Mouse (Mus musculus) forebrain, embryonic 14.5 days (tissue): ENCODE results near the gene Gm5294. TPM values are rescaled to one million over a fixed set of nuclear protein-coding genes. Genes with fewer than 3 reads are reported as not detected.

ENCODE experiments used
- ATAC-seq: fragments of 200-750 bp; cut with Nextera tagmentation; 2 replicates; pipeline ENCODE4 v1.8.0; 2017; ENCODE audit warnings: mild to moderate bottlenecking, moderate library complexity
- DNase-seq: peaks from one replicate; pipeline ENCODE4 v3.0.0-alpha.2; 2015; ENCODE audit warnings: low spot score
- H3K27ac ChIP-seq: fragments of 300-500 bp; sonication (generic); 2 replicates; pipeline ENCODE4 v1.5.1; 2014; ENCODE audit warnings: low read depth, mild to moderate bottlenecking, control low read depth, low read length, moderate library complexity
- H3K27me3 ChIP-seq: fragments of 300-500 bp; sonication (generic); replicated peaks from 2 replicates; pipeline ENCODE4 v1.6.1; 2014; ENCODE audit warnings: low read length, control low read depth, mixed read lengths; ENCODE audit not compliant: control insufficient read depth, insufficient read depth
- H3K36me3 ChIP-seq: fragments of 300-500 bp; sonication (generic); 2 replicates; pipeline ENCODE4 v1.6.1; 2014; ENCODE audit warnings: low read length, control low read depth; ENCODE audit not compliant: control insufficient read depth, insufficient read depth
- H3K4me1 ChIP-seq: fragments of 300-500 bp; sonication (generic); 2 replicates; pipeline ENCODE4 v1.6.1; 2014; ENCODE audit warnings: antibody characterized with exemption, low read length, control low read depth; ENCODE audit not compliant: control insufficient read depth, insufficient read depth
- H3K4me2 ChIP-seq: fragments of 300-500 bp; sonication (generic); 2 replicates; pipeline ENCODE4 v1.6.1; 2014; ENCODE audit warnings: mild to moderate bottlenecking, control low read depth, low read length
- H3K4me3 ChIP-seq: fragments of 300-500 bp; sonication (generic); 2 replicates; pipeline ENCODE4 v1.5.1; 2014; ENCODE audit warnings: low read depth, low read length, control low read depth
- H3K9ac ChIP-seq: fragments of 300-500 bp; sonication (generic); 2 replicates; pipeline ENCODE4 v1.6.1; 2014; ENCODE audit warnings: mild to moderate bottlenecking, low read length, control low read depth, moderate library complexity
- H3K9me3 ChIP-seq: fragments of 300-500 bp; sonication (generic); replicated peaks from 2 replicates; pipeline ENCODE4 v1.6.1; 2016; ENCODE audit warnings: low read length, control low read depth, mixed read lengths; ENCODE audit not compliant: control insufficient read depth
- WGBS: fragments of 180-500 bp; shearing (Covaris S2); extraction: QIAGEN DNeasy Blood & Tissue Kit; methylation state at CpG from one replicate; pipeline ENCODE4 v1.1.7; 2014; 5-methylcytosine and 5-hydroxymethylcytosine counted together
- polyA plus RNA-seq: library from polyadenylated mRNA; unstranded; fragments of >200 nt; fragmentation: Nextera tagmentation; extraction: Ambion mirVana; gene quantifications from 2 replicates; pipeline ENCODE4 v1.2.1, GENCODE M21; 2014

Gm5294 gene
- polyA plus RNA-seq, 1 experiment from 2014 or later: not detected

DNA sequence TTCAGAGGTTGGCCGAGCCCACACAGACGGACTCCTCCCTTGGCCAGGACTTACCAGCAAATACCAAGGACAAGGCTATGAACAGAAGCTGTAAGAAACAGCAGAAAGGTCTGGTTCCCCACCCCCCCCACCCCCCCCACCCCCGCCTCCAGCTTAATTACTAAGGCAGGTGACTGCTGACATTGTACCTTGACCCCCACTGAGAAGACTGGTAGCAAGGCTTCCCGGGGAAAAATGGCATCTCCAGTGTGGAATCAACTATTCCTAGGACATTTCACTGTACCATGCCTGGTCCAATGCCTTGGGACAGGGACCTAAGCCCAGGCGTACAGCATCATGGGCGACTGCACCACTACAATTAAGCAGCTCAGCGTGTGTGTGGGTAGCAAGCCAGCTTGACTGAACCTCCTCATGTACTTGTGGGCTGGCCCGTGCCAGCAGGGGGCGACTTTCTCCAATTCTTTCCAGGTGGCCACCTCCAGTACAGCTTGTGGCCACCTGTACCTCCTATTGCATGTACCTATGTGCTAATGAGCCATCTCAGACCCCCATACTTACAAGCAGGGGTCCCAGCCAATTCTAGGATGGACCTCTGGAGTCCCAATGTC is 37.2 kb downstream of the Gm5294 start:
- Histone ChIP-seq H3K36me3 (no peaks in the 10 kb centered on the region), H3K27ac (no peak overlapping the region), H3K9ac (no peak overlapping the region), H3K27me3 (no peaks in the 10 kb centered on the region), H3K4me3 (no peak overlapping the region), H3K9me3 (no peaks in the 10 kb centered on the region), H3K4me2 (no peak overlapping the region), H3K4me1 (no peaks in the 10 kb centered on the region)
- ATAC-seq: peak; percentile 67
- DNase-seq: peak; percentile 82
- 32% methylated on average over 9 of the region's 9 CpGs for WGBS

DNA sequence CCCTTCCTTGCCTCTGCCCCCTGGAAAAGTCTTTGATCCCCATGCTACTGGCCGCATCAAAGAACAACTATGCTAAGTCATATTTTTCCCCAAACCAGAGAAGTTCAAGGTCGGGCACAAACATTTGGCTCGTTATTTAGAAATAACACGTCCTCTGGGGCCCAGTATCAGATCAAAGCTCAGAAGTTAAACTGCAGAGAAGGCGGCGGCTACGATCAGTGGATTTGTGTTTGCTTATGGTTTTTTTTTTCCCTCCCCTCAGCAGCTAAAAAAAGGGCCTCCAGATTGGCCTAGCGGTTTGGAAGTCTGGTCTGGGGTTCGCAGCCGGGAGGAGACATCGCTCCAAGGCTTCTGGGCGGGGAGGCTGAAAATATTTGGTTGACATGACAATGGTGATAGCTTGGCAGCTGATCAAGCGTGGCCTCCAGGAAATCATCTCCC is 38.0 kb downstream of the Gm5294 start:
- 65% methylated on average over 13 of the region's 13 CpGs for WGBS
- no peaks in the 10 kb centered on the region for H3K27me3 ChIP-seq
- H3K36me3 ChIP-seq: no peaks in the 10 kb centered on the region
- DNase-seq: peak; percentile 13
- H3K9ac ChIP-seq: no peak overlapping the region
- no peaks in the 10 kb centered on the region for H3K4me1 ChIP-seq
- no peak overlapping the region for H3K27ac ChIP-seq
- H3K4me2 ChIP-seq: no peak overlapping the region
- no peaks in the 10 kb centered on the region for H3K9me3 ChIP-seq
- ATAC-seq: no peak
- no peak overlapping the region for H3K4me3 ChIP-seq

DNA sequence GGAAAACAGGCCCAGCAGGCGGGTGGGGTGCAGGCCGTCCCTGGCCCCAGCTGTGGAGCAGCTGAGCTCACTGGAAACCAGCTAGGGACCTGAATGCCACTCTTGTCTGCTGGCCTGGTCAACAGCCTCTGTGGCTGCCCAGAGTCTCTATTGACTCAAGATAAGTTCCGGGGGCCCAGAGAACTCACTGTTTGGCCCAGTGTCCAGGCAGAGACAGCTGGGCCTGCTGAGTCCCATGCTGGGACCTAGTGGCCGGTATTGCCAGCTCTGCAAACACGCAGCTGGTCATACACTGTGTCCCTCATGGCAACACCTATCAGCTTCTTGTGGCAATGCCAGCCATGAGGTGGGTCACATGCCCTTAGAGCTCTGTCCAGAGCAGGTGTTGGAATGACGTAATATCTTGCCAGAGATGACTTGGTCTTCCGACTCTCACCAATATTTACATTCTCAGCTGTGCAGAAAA is 43.8 kb downstream of the Gm5294 start:
- no peak for DNase-seq
- no peaks in the 10 kb centered on the region for H3K36me3 ChIP-seq
- 85% methylated on average over 7 of the region's 7 CpGs for WGBS

DNA sequence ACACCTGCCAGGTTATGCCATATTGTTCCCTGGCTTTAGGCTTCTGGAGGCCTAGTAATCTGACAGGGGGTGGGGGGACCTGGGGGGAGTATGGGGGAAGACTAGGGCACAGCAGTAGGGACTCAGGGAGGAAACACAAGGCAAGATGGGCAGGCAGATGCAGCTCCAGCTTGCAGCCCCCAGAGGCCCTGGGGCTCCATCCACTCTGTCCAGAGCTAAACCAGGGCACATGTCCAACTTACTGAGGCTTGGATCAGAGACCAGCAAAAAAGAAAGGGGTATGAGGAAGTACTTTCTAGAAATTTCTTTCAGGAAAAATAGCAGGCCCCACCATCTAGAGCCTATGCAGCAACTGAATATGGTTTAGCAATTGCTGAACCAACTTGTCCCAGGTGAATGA is 44.3 kb downstream of the Gm5294 start:
- Histone ChIP-seq H3K27me3 (no peaks in the 10 kb centered on the region), H3K4me2 (no peak overlapping the region), H3K4me1 (no peaks in the 10 kb centered on the region), H3K27ac (no peak overlapping the region), H3K36me3 (no peaks in the 10 kb centered on the region), H3K9ac (no peak overlapping the region), H3K9me3 (no peaks in the 10 kb centered on the region), H3K4me3 (no peak overlapping the region)
- ATAC-seq: no peak
- DNase-seq: no peak

More for the DNA sequence above, 43.8 kb downstream of the Gm5294 start:
- Histone ChIP-seq H3K27ac (no peak overlapping the region), H3K4me3 (no peak overlapping the region), H3K4me2 (no peak overlapping the region), H3K9ac (no peak overlapping the region), H3K9me3 (no peaks in the 10 kb centered on the region), H3K4me1 (no peaks in the 10 kb centered on the region), H3K27me3 (no peaks in the 10 kb centered on the region)
- no peak for ATAC-seq

DNA sequence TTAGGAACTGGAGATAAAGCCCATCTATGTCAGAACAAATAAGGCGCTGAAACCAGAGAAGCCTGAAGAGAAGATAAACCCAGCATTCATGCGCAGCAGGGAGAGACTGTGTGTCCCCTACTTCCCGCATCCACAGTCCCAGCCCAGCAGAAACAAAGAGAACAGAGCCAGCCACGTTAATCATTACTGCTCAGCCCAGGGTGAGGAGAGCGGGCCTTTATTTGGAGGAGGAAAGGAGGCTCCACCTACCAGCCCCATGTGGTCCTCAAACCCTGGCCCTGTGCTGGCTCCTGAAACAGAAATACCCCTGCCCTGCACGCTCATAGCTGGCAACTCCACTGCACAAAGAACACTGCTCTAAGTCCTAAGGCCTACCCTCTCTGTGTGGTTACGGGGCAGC is 45.0 kb downstream of the Gm5294 start:
- ATAC-seq (no peak), DNase-seq (no peak)
- no peak overlapping the region for H3K4me2 ChIP-seq
- H3K27me3 ChIP-seq: no peaks in the 10 kb centered on the region
- H3K36me3 ChIP-seq: no peaks in the 10 kb centered on the region
- no peak overlapping the region for H3K4me3 ChIP-seq
- no peaks in the 10 kb centered on the region for H3K4me1 ChIP-seq
- H3K9ac ChIP-seq: no peak overlapping the region
- H3K9me3 ChIP-seq: no peaks in the 10 kb centered on the region
- 34% methylated on average over 7 of the region's 7 CpGs for WGBS
- H3K27ac ChIP-seq: no peak overlapping the region

DNA sequence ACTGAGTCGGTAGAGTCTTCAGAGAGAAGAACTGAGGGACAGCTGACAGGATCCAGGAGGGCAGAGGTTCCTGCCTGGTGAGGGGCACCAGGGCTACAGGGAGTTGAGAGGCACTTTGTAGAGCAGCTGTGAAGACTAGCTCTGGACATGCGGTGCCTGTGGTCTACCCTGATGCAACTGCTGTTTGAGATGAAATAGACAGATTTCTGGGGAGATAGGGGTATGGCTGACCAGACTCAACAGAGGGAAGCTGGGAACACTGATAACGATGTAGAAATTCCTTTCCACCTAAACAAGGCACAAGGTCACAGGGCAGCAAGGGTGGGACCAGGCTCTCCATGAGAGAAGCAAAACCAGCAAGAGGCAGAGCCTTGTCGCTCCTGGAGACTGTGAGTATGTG is 45.8 kb downstream of the Gm5294 start:
- no peak overlapping the region for H3K4me3 ChIP-seq
- no peak overlapping the region for H3K27ac ChIP-seq
- no peaks in the 10 kb centered on the region for H3K27me3 ChIP-seq
- no peak for ATAC-seq
- H3K9ac ChIP-seq: no peak overlapping the region
- DNase-seq: no peak
- 73% methylated on average over 4 of the region's 4 CpGs for WGBS
- H3K4me1 ChIP-seq: no peaks in the 10 kb centered on the region
- no peak overlapping the region for H3K4me2 ChIP-seq
- H3K9me3 ChIP-seq: no peaks in the 10 kb centered on the region
- H3K36me3 ChIP-seq: no peaks in the 10 kb centered on the region

Other genes with a start within 250 kb of the Gm5294 start
- gene Zfp68, start 200.3 kb upstream of the Gm5294 start, polyA plus RNA-seq: 122 and 144 TPM in 2 replicates
- 12.5 and 19.7 TPM in 2 replicates for gene A430033K04Rik, start 197.2 kb upstream of the Gm5294 start, polyA plus RNA-seq
- gene Fam20c, start 65.6 kb upstream of the Gm5294 start, polyA plus RNA-seq: 35.7 and 46.9 TPM in 2 replicates
- gene Pdgfa, start 177.3 kb downstream of the Gm5294 start, polyA plus RNA-seq: 14.5 and 15.6 TPM in 2 replicates